Mouse (Mus musculus) kidney, postnatal 0 days (tissue): Measurements from ENCODE around the gene Tedc1. TPM values are rescaled to one million over a fixed set of nuclear protein-coding genes. Genes with fewer than 3 reads are reported as not detected.

Experiments used
- ATAC-seq: fragments of 200-750 bp; cut with Nextera tagmentation; replicated peaks from 2 replicates; pipeline ENCODE4 v1.8.0; 2017; ENCODE audit warnings: low read depth, moderate number of reproducible peaks, moderate TSS enrichment, moderate library complexity; ENCODE audit not compliant: low FRiP score
- DNase-seq: peaks from one replicate; pipeline ENCODE4 v3.0.0-alpha.2; 2016; ENCODE audit warnings: low spot score
- H3K27ac ChIP-seq: fragments of 300-500 bp; sonication (generic); 2 replicates; pipeline ENCODE4 v1.5.1; 2014; ENCODE audit warnings: mild to moderate bottlenecking
- H3K27me3 ChIP-seq: fragments of 300-500 bp; sonication (generic); 2 replicates; pipeline ENCODE4 v1.6.1; 2014; ENCODE audit warnings: low read length, mixed read lengths; ENCODE audit not compliant: insufficient read depth
- H3K36me3 ChIP-seq: fragments of 300-500 bp; sonication (generic); 2 replicates; pipeline ENCODE4 v1.6.1; 2014; ENCODE audit warnings: low read length, mixed read lengths; ENCODE audit not compliant: insufficient read depth
- H3K4me1 ChIP-seq: fragments of 300-500 bp; sonication (generic); replicated peaks from 2 replicates; pipeline ENCODE4 v1.6.1; 2014; ENCODE audit warnings: antibody characterized with exemption, low read length, mixed read lengths; ENCODE audit not compliant: insufficient read depth
- H3K4me2 ChIP-seq: fragments of 300-500 bp; sonication (generic); 2 replicates; pipeline ENCODE4 v1.6.1; 2014; ENCODE audit warnings: mild to moderate bottlenecking, low read length, moderate library complexity, mixed read lengths
- H3K4me3 ChIP-seq: fragments of 300-500 bp; sonication (generic); replicated peaks from 2 replicates; pipeline ENCODE4 v1.5.1; 2014; ENCODE audit warnings: low read depth, low read length
- H3K9ac ChIP-seq: fragments of 300-500 bp; sonication (generic); 2 replicates; pipeline ENCODE4 v1.6.1; 2014; ENCODE audit warnings: low read depth, low read length
- H3K9me3 ChIP-seq: fragments of 300-500 bp; sonication (generic); replicated peaks from 2 replicates; pipeline ENCODE4 v1.6.1; 2016; ENCODE audit warnings: low read length, inconsistent platforms, mixed read lengths
- CTCF ChIP-seq: IDR thresholded peaks from 2 replicates; pipeline ENCODE4 v1.5.1; 2016; ENCODE audit warnings: antibody characterized with exemption, low read depth, mild to moderate bottlenecking, moderate library complexity
- WGBS: fragments of 180-500 bp; shearing (Covaris S2); extraction: QIAGEN DNeasy Blood & Tissue Kit; methylation state at CpG from one replicate; pipeline ENCODE4 v1.1.7; 2014; 5-methylcytosine and 5-hydroxymethylcytosine counted together
- polyA plus RNA-seq: library from polyadenylated mRNA; unstranded; fragments of >200 nt; fragmentation: Nextera tagmentation; extraction: Ambion mirVana; gene quantifications from 2 replicates; pipeline ENCODE4 v1.2.1, GENCODE M21; 2015

The Tedc1 gene
- polyA plus RNA-seq, 1 experiment from 2014 or later: 14.8 TPM

- peak overlapping the region; percentile 50; the same call in 1 of the 2 replicates for H3K4me3 ChIP-seq
- no peak overlapping the region for H3K9ac ChIP-seq
- no peaks in the 10 kb centered on the region for H3K9me3 ChIP-seq
- ATAC-seq (no peak), DNase-seq (no peak)
- TF ChIP-seq CTCF: no peak
- peaks cover 53% of the 10 kb centered on the region for H3K4me1 ChIP-seq
- peak overlapping the region; percentile 79 for H3K4me2 ChIP-seq
- 45% methylated on average over 7 of the region's 7 CpGs for WGBS
- no peaks in the 10 kb centered on the region for H3K27me3 ChIP-seq
- peak overlapping the region; percentile 90 for H3K27ac ChIP-seq
- peaks cover 11% of the 10 kb centered on the region for H3K36me3 ChIP-seq
Measured at GRCm38 (mm10) chr12:113143164-113143563, 13.1 kb upstream of the Tedc1 start.

GRCm38 (mm10) chr12:113144001-113144756 lies 12.0 kb upstream of the Tedc1 start:
- Histone ChIP-seq H3K27ac (no peak overlapping the region), H3K9ac (no peak overlapping the region), H3K4me3 (no peak overlapping the region), H3K9me3 (no peaks in the 10 kb centered on the region), H3K4me2 (no peak overlapping the region), H3K4me1 (peaks cover 53% of the 10 kb centered on the region), H3K27me3 (no peaks in the 10 kb centered on the region), H3K36me3 (peaks cover 11% of the 10 kb centered on the region)
- WGBS: 76% methylated on average over 20 of the region's 20 CpGs
- DNase-seq: no peak
- peak; percentile 71 for TF ChIP-seq CTCF
- no peak for ATAC-seq

DNA sequence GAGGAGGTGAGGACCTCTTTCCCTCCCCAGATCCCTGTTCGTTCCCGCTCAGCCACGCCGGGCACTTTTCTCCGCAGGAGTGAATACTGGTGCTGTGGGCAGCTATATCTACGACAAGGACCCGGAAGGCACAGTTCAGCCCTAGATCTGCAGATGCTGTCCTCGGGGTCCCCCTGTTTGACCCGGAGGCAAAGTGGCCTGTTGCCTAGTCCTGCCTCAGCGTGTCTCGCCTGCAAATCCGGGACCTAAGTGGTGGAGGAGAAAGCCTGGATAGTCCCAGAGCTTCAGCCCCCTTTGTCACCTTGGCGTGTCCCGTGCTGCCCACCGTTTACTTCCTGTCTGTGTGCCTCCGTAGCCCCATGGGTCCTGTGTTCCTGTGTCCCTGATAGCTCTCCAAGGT lies 11.3 kb upstream of the Tedc1 start:
- ATAC-seq (no peak), DNase-seq (no peak)
- Histone ChIP-seq H3K4me1 (peaks cover 46% of the 10 kb centered on the region), H3K9ac (no peak overlapping the region), H3K4me2 (no peak overlapping the region), H3K9me3 (no peaks in the 10 kb centered on the region), H3K27me3 (no peaks in the 10 kb centered on the region), H3K36me3 (peaks cover 11% of the 10 kb centered on the region), H3K4me3 (no peak overlapping the region), H3K27ac (no peak overlapping the region)
- 91% methylated on average over 16 of the region's 16 CpGs for WGBS
- no peak for TF ChIP-seq CTCF

- WGBS: 81% methylated on average over 5 of the region's 5 CpGs
- H3K4me1 ChIP-seq: peaks cover 44% of the 10 kb centered on the region
- TF ChIP-seq CTCF: no peak
Measured at GRCm38 (mm10) chr12:113145591-113145990, 10.6 kb upstream of the Tedc1 start.

GRCm38 (mm10) chr12:113146112-113147057 lies 9.8 kb upstream of the Tedc1 start, which contains the start of gene Crip1:
Crip1 (plus strand) TSS chr12:113146316.
- TF ChIP-seq CTCF: peak; percentile 83
- 0 out of 2 replicates have a peak within 1 kb of the TSS, but pooled peaks have one; percentile 9 for H3K9ac ChIP-seq

More at GRCm38 (mm10) chr12:113145591-113145990, 10.6 kb upstream of the Tedc1 start:
- H3K4me3 ChIP-seq: no peak overlapping the region
- H3K4me2 ChIP-seq: no peak overlapping the region
- DNase-seq (no peak), ATAC-seq (no peak)
- H3K27me3 ChIP-seq: no peaks in the 10 kb centered on the region
- no peak overlapping the region for H3K9ac ChIP-seq
- H3K36me3 ChIP-seq: peaks cover 11% of the 10 kb centered on the region
- no peaks in the 10 kb centered on the region for H3K9me3 ChIP-seq
- H3K27ac ChIP-seq: no peak overlapping the region

DNA sequence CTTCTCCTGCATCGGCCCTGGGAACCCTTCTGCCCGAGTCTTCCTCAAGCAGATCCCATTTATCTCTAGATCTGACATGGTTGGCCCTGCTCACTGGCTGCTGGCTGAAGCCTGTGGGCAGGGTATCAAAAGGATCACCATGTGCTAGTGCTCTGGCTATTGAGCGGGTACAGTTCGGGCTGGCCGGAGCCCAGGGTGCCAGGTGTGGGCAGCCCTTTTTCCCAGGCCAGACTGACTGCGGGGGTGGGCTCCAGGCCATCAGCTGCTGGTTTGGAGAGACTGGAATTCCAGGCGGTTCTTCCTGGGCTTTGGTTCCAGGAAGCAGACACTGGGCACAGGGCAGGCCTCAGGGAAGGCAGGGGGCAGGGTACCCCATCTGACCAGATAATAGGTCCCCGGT lies 8.7 kb upstream of the Tedc1 start:
- peak overlapping the region; percentile 40; the same call in 1 of the 2 replicates for H3K27ac ChIP-seq
- DNase-seq (no peak), ATAC-seq (no peak)
- 79% methylated on average over 8 of the region's 8 CpGs for WGBS
- H3K36me3 ChIP-seq: peaks cover 11% of the 10 kb centered on the region
- no peak for TF ChIP-seq CTCF
- no peaks in the 10 kb centered on the region for H3K27me3 ChIP-seq
- H3K4me1 ChIP-seq: peaks cover 39% of the 10 kb centered on the region
- H3K4me2 ChIP-seq: no peak overlapping the region
- no peaks in the 10 kb centered on the region for H3K9me3 ChIP-seq
- no peak overlapping the region for H3K9ac ChIP-seq
- H3K4me3 ChIP-seq: no peak overlapping the region

More at GRCm38 (mm10) chr12:113146112-113147057, 9.8 kb upstream of the Tedc1 start, which contains the start of gene Crip1:
- ATAC-seq (peak; percentile 49), DNase-seq (peak; percentile 82)
- peaks cover 11% of the 10 kb centered on the region for H3K36me3 ChIP-seq
- no peaks in the 10 kb centered on the region for H3K9me3 ChIP-seq
- no peaks in the 10 kb centered on the region for H3K27me3 ChIP-seq
- peak within 1 kb of the TSS; percentile 50 for H3K4me2 ChIP-seq
- no peak within 1 kb of the TSS; the same call in 1 of the 2 replicates for H3K4me3 ChIP-seq
- H3K27ac ChIP-seq: peak within 1 kb of the TSS; percentile 38; the same call in 1 of the 2 replicates
- 9% methylated on average over 45 of the region's 45 CpGs for WGBS
- peaks cover 41% of the 10 kb centered on the region for H3K4me1 ChIP-seq
